Mouse (Mus musculus) CD8-positive naive resting alpha-beta T cell, adult 2 months (primary cell): ENCODE measurements around the gene Camk1.

Source experiments
- DNase-seq, 2 experiments: peaks; one replicate each; pipeline ENCODE4 v3.0.0; 2022; ENCODE audit warnings: low read depth in 2 of 2, low spot score in 2 of 2

The Camk1 gene

DNA sequence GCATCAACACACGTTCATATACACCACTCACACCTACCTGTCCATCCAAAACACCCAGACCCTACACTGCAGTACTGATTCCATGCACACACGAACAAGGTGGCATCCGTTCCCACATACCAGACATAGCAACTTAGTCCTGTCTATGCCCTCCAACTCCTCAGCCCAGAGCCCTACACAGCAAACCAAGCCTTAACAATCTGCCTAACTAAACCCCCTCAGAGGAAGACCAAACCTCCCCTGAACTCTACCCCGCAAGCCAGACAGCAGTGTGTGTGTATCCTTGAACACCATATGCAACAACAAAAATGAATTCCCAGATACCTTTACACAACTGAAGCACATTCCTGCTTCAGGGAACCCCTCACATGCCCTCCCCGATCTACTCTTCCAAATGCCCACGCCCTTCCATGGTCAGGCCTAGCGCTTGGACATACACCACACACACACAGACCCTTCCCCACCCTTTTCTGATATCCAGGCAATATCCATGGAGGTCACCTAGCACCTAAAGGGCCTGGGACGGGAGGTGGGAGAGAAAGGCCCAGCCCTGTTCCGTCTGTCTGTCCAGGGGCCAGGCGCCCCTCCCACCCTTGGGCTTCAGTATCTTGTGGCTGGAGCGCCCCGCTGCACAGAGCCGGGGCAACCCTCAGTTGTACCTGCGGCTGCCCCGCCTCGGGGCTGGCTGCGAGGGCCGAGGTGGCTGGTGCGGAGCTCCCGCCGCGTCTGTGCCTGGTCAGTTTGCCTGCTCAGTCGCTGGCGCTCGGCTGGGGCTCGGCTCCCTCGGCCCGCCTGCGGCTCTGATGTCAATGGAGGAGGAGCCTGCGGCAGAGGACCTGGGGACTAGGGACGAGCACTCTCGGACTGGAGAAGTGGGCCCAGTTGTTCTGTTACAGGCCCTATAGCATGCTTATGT lies at the start of gene Camk1:
Camk1 (minus strand) TSS at position 808 of the 916 bp plus-strand sequence.
- no peak for DNase-seq

DNA sequence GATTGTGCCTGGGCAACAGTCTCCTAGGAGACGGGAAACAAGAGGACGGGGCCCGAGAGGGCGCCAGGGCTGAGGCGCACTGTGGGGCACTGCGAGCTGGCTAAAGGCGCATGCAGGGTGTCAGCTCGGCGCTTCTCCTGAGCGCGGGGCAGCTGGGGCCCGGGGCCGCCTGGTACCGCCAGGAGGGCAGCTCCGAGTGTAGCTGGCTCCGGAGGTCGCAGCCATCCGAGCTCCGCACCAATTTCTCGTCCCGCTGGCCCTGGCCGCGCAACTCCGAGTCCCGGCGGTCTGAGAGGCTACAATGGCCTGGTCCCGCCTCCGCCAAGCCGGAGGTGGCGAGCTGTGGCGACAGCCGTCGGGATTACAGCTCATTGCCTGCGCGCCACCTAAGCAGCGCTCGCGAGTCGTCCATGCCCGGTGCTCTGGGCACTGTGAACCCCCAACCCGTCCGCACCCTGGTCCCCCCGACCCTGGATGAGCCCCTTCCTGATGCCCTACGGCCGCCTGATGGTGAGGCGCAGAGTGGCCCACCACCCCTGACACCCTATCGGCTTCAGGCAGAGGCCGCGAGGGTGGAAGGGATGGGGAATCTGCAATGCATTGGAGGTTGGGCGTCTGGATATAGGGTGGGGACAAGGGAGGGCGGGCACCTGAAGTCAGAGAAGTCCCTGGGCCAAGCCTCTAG lies 48.7 kb upstream of the Camk1 start:
- no peak for DNase-seq

DNA sequence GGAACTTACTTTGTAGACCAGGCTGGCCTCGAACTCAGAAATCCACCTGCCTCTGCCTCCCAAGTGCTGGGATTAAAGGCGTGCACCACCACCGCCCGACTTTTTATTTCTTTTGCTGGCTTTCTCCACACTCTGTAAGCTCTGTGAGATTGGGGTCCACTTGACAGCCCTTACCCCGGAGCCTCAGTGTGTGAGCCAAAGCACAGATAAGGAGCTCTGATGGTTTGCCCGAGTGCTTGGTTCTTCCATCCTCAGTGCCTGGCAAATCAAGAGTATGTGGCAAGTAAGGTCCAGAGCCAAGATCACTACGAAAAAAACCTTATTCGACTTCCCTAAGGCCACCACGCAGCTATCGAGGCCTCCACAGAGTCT lies 48.2 kb upstream of the Camk1 start:
- no peak for DNase-seq

DNA sequence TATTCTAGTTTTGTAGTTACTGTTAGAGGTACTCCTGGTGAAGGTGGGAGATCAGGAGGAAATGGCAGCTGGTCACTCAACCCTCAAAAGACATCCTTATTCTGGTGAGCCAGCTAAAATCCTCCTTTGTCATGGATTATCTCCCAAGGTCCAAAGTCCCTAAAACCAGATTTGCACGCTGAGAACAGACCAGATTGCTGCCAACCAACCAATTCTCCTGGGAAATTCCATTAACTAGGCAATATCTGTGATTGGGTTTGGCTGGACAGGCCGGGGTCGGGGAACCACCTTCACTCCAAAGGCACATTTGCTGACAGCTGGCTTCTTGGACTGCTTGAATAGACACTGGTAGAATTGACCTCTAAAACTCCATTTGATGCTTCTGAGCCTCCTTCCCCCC lies 46.9 kb upstream of the Camk1 start:
- no peak for DNase-seq

DNA sequence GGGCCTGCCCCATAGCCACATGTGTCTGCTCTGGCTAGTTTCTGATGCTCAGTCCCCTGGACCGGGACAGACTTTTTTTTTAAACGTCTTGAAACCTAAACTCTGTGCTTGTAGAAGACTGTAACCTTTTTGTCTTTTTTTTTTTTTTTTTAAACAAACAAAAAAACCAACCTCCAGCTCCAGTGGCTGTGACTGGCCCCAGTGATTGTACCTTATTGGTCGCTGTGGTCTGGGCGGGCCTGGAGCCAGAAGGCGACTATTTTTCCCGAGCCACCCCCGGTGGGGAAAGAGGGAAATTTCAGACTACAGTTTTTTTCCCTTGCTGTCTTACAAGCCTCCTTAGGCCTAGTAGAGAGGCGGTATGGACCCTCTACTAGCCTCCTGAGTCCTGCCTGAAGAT lies 45.2 kb upstream of the Camk1 start, which contains the start of gene Ttll3:
Ttll3 (plus strand) TSS at position 301 of the 400 bp plus-strand sequence.
- no peak for DNase-seq

DNA sequence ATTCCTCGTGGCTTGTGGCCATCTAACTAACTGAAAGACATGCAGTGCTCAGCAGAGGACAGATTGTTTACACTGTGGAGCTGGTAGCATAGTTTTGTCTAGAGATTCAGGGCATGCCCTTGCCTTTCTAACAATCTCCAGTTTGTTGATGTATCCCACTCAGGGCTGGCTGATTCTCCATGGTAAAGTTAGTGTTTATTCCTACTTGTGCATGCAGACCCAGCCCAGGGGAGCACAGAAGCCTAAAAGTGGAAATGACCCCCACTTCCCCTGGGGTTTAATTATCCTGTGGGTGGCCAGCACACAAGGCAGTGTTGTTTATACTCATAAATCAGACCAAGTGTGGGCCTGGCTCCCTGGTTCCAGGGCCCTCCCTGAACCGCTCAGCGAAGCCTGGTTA lies 42.2 kb upstream of the Camk1 start:
- DNase-seq, result no peak

DNA sequence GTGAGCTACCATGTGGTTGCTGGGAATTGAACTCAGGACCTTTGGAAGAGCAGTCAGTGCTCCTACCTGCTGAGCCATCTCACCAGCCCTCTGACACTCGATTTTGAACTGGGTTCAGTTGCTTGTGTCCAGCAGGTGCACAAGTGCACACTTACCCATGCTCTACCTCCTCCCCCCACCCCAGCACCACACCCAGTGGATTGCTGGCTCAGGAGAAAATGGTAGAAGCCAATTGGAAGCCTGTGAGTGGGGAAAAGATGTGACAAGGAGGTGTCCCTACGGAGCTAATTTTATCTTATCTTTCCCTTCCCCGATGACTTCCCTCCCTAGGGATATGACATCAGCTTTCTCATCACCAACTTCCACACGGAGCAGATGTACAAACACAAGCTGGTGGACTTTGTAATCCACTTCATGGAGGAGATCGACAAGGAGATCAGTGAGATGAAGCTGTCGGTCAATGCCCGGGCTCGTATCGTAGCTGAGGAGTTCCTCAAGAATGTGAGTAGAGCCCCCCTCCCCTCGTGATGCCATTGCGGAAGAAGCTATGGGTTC lies 41.5 kb upstream of the Camk1 start:
- DNase-seq, result no peak

DNA sequence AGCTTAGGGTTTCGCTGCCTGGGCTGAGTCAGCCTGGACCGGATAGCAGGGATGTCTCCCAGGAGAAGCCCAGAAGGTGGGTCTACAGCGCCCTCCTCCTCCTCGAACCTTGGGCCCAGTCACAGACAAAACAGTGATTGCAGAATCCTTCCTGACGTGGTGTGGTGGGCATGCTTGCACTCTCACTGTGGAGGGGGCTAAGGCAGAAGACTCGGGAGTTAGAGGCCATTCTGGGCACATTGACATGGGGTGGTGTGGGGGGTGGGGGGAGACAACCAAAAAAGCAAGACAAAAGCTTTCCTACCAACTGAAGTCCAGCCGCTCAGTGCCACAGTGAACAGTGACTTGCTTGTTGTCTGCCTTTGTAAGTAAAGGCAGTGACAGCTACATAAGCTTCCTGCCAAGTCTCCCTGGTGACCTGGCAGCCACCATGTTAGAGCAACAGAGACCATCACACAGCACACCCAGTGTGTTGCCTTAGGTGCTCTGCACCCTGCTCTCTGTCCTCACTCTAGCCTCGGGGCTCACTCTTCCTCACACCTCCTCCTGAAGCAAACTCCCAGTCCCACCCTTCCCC lies 40.7 kb upstream of the Camk1 start:
- no peak for DNase-seq

DNA sequence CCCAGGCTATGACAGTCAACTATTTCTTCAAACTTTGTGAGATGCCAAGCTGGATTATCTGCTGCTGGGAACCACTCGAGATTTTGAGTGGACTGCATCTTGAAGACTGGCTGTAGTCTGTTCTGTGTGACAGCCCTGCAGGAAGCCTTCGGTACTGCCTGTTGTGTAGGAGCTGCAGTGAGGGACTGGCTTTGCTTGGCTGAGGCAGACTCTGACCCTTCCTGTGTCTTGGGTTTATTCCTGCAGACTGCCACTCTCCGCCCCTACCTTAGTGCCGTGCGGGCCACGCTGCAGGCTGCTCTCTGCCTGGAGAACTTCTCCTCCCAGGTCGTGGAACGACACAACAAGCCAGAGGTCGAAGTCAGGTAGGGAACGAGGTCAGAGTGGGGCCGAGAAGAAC lies 36.7 kb upstream of the Camk1 start:
- no peak for DNase-seq

DNA sequence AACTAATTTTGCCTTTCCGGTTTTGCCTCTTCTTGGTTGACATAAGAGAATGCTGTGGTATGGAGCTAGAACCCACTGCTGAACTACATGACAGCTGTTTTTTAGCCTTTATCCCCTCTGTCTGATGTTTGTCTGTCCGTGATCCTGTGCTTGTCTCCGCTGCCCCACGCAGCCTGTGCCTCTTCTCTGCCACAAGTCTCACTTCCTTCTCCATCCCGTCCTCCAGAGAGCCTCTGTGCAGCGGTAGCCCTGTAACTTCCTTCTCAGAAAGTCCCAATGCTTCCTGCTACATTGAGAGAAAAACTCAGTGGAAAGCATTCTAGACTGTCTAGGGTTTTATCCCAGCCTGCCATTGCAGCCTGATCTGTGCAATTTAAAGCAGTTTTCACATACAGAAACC lies 35.5 kb upstream of the Camk1 start:
- no peak for DNase-seq

DNA sequence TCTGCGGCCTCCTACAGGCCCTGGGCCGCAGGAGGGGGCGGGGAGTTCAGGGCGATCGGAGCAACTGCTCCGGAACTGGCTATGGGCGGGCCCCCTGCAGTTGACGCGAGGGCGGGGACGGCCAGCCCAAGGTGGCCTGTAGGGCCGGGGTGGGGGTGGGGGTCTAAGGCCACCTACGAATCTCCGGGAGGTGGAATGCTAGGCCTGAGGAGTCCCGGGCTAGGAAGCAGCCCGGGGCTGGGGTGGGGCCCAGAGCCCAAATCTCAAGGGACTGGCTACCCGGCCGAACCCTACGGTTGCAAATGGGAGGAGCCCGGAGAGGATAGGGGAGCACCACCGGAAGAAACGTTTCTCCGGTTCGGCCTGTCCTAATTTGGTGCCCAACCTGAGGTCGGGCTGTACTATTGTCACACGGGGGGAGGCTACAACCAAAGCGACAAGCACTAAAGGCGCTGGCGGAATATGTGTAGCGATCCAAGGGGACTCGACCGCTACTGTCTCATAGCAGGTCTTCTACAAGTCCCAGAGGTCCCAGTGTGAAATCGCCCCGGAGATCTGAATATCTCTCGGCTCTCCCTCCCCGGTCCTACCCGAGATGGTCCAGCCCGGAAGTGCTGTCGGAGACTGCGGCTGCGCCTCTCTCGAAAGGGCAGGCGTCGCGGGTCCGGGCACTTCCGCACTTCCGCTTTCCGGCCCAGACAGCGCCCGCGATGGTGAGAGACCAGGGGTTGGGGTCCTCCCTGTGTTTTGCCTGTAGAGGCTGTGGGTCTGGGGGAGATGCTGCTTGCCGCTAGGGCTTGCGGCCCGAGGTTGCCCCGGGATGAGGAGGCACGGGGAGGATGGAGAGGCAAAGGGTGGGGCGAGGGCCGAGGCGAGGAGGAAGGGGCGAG lies 34.0 kb upstream of the Camk1 start, which contains the start of the genes Tada3 and Arpc4:
Tada3 (minus strand) TSS at position 388 of the 890 bp plus-strand sequence.
Arpc4 (plus strand) TSS at position 620 of the 890 bp plus-strand sequence.
- peak; percentile 85 to 89 for DNase-seq

DNA sequence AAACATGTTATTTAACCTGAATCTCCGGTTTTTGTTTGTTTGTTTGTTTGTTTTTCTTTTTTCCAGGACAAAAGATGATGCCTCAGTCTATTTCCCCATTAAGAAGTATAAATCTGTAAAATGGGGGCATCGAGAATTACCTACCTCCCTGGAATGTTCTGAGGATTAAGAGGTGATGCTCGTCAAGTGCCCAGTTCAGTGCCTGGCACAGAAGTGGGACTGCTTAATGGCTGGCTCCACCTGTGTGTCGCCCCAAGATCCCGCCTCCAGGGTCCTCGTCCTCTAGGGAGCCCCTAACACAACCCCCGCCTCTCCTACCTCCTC lies 33.4 kb upstream of the Camk1 start:
- no peak for DNase-seq

DNA sequence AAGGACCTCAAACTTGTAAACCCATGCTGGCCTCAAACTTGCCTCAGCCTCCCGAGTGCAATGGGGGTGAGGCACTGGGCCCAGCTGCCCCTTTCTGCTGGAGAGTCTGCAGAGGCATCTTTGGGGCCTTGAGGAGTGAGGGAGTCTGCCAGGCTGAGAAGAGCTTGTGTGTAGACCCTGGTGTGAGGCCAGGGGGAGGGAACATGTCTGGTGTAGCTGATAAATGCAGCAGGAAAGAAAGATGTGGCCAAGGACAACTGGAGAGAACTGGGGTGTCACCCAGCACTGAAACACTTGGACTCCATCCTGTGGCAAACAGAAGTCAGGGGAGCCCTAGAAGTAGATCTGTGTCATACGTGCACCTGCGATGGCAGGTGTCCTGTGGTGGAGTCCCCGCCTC lies 29.7 kb upstream of the Camk1 start:
- no peak for DNase-seq

DNA sequence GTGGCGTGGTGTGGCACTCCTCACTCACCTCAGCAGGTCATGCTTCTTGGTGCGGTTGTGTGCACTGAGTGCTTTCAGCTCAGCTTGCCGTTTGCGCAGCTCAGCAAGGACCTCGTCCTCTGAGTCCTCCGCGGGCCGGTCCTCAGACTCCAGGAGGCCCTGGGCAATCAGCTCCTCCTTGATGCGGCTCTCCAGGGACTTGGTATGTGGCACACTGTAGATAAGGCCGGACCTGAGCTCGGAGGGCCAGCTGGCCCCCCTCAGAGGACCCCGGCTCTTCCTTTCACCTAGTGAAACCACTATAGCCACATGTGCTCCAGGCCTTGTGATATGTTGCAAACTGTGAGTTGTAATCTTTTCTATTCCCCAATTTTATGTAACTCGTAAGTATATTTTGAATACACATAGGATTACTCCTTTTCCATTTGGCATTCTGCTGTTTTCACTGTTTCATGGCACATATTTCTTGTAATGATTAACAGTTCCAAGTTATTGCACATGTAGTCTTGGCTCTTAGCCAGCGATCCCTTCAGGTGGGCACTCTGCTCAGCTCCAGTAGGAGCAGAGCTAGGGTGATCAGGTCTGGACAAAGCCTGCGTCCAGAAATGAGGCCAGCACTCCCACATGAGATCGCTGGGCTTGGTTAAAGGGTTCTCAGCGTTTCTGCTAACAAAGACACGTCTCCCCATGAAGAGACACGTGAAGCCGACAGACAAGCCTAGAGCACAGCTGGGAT lies 26.6 kb upstream of the Camk1 start:
- DNase-seq, result no peak

DNA sequence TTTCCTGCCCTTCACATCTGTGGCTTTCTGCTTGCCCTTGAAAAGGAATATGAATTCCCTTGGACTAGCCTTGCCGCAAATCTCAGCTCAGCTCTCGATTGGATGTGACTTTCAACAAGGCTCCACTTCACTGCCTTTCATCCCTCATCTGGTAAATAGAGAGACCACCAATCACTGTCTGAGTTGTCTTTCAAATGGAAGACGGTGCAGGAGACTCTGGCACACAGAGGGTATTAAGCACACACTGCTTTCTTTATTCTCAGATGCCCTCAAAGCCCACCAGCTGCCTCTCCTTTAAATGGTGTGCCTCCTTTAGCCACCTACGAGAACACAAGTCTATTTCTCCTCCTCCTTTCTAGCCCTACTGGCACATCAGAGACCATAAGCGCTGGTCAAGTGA lies 24.8 kb upstream of the Camk1 start:
- DNase-seq, result no peak

DNA sequence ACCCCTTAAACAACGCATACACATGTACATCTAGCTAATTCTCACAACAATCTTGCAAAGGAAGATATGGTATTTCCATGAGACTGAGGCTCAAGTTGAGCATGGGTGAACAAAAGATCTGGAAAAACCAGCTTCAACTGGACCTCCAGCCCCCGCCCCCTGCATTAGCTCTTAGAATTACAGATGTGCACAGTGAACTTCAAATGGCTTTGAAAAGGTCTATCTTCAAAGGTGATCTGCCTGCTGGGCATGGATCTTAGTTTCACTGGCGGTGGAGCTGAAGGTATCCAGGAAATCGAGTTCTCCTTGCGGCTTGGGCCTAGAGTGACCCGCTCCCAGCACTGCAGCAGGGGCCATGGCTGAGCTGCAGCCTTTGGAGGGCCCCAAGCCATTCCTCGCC lies 24.3 kb upstream of the Camk1 start:
- no peak for DNase-seq

DNA sequence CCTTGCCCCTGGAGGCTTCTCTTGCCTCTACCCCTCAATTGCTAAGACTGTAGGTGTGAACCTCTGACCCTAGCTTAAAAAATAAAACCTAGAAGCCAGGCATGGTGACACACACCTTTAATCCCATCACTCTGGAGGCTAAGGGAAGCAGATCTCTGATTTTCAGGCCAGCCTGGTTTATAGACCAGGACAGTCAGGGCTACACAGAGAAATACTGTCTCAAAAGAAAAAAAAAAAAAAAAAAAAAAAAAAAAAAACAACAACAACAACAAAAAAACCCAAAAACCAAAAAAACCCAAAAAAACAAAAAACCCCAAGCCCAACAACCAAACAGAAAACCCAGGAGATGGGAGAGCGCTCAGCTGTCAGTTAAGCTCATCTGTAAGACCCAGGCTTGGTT lies 23.8 kb upstream of the Camk1 start:
- no peak for DNase-seq

DNA sequence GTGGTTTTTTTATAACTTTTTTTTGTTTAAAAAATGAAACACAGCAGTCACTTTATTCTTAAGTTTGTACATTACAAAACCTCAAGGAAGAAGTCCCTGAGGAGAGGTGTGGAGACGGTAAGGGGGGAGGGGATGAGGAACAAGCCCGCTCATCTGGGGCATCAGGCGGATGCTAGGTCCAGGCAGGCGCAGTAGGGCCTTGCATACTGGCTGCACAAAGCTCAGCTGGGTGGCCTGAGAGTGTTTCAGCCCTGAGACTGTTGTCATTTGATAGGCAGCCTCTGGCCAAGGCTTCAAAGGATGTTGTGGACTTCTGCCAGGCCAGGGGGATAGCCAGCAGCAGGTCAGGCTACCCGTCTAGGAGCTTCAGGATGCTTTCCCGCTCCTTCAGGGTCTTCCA lies 22.9 kb upstream of the Camk1 start:
- no peak for DNase-seq

DNA sequence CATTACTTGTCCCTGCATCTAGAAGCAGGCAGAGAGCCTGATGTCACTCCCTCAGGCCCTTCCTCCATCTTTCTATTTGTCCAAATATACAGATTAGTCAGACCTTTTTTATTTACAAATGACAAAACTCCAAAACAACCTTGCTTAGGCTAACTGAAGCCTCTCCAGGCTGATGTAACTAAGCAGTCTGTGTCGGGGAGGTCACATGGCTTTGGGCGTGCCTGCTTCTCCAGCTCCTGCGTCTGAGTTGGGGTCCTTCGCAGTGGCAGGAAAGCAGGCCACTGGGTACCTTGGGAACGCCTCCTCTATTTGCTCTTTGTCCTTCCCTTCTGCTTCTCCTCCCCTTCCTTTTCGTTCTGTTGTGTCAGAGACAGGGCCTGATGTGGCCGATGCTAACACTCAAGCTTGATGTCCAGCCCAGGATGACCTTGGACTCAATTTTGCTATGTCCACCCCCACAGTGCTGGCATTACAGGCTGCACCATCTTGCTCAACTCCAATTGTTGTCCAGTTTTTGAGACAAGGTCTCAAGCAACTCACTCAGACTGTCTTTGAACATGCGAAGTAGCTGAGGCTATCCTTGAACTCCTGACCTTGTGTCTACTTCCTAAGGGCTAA lies 20.8 kb upstream of the Camk1 start:
- no peak for DNase-seq

DNA sequence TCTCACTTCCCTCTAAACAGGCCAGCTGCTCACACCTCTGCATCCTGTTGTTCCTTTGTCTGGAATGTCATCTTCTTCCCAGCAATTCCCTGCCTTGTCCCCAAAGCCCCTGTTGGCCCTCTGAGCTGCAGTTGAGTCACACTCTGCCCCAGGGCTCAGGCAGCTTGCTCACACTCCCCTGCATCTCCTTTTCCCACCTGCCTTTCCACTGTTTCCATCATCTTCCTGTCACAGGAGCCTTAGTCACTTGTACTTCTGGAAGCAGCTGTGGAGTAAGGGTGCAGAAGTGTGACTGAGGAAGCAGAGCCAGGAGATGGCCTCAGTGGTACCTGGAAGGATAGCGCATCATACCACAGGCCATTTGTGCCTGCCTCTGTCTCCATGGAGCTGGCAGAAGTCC lies 18.5 kb upstream of the Camk1 start:
- no peak for DNase-seq
